Mouse (Mus musculus): ENCODE results near the gene Dhx8. TPM values are rescaled to one million over a fixed set of nuclear protein-coding genes. Genes with fewer than 3 reads are reported as not detected.

Gene Dhx8
- polyA plus RNA-seq, 1 experiment: 37.6 TPM

- TF ChIP-seq EP300 (IDR thresholded peaks at IDR 0.05; ENCODE audit: insufficient read depth, low read depth, low read length) (0 out of 2 replicates have a peak, but pooled peaks have one; percentile 22), CTCF (IDR thresholded peaks at IDR 0.05; ENCODE audit: low read depth, low read length) (no peak)
- Histone ChIP-seq H3K9me3 (replicated peaks; ENCODE audit: control insufficient read depth, insufficient read depth, low read length, poor library complexity, severe bottlenecking) (peaks cover 4% of the 10 kb centered on the region; the same call in 1 of the 2 replicates), H3K27me3 (ENCODE audit: control insufficient read depth, insufficient read depth, low read length, poor library complexity, severe bottlenecking) (no peaks in the 10 kb centered on the region), H3K4me3 (ENCODE audit: low read depth, low read length) (no peak overlapping the region; the same call in 1 of the 2 replicates), H3K9ac (ENCODE audit: low read depth, poor library complexity, severe bottlenecking) (peak overlapping the region; percentile 49), H3K4me1 (ENCODE audit: control insufficient read depth, insufficient read depth, low read length) (peaks cover 8% of the 10 kb centered on the region), H3K27ac (ENCODE audit: insufficient read depth, low read length) (peak overlapping the region; percentile 94), H3K36me3 (ENCODE audit: control insufficient read depth, insufficient read depth, low read length, poor library complexity, severe bottlenecking) (no peaks in the 10 kb centered on the region)
These were observed 35.4 kb upstream of the Dhx8 start for GRCm38 (mm10) chr11:101697156-101697861.

GRCm38 (mm10) chr11:101698114-101698513 is 34.6 kb upstream of the Dhx8 start:
- Histone ChIP-seq H3K36me3 (ENCODE audit: control insufficient read depth, insufficient read depth, low read length, poor library complexity, severe bottlenecking) (no peaks in the 10 kb centered on the region), H3K4me1 (ENCODE audit: control insufficient read depth, insufficient read depth, low read length) (peaks cover 8% of the 10 kb centered on the region), H3K27me3 (ENCODE audit: control insufficient read depth, insufficient read depth, low read length, poor library complexity, severe bottlenecking) (no peaks in the 10 kb centered on the region), H3K9ac (ENCODE audit: low read depth, poor library complexity, severe bottlenecking) (no peak overlapping the region), H3K4me3 (ENCODE audit: low read depth, low read length) (no peak overlapping the region), H3K9me3 (replicated peaks; ENCODE audit: control insufficient read depth, insufficient read depth, low read length, poor library complexity, severe bottlenecking) (peaks cover 4% of the 10 kb centered on the region; the same call in 1 of the 2 replicates), H3K27ac (ENCODE audit: insufficient read depth, low read length) (peak overlapping the region; percentile 94)
- no peak for TF ChIP-seq POLR2A (IDR thresholded peaks at IDR 0.05; ENCODE audit: insufficient read depth, low read length)
- no peak for TF ChIP-seq CTCF (IDR thresholded peaks at IDR 0.05; ENCODE audit: low read depth, low read length)
- no peak for TF ChIP-seq EP300 (IDR thresholded peaks at IDR 0.05; ENCODE audit: insufficient read depth, low read depth, low read length)

GRCm38 (mm10) chr11:101699556-101699955 is 33.2 kb upstream of the Dhx8 start:
- Histone ChIP-seq H3K27me3 (ENCODE audit: control insufficient read depth, insufficient read depth, low read length, poor library complexity, severe bottlenecking) (no peaks in the 10 kb centered on the region), H3K4me1 (ENCODE audit: control insufficient read depth, insufficient read depth, low read length) (peaks cover 8% of the 10 kb centered on the region), H3K4me3 (ENCODE audit: low read depth, low read length) (no peak overlapping the region), H3K9me3 (replicated peaks; ENCODE audit: control insufficient read depth, insufficient read depth, low read length, poor library complexity, severe bottlenecking) (peaks cover 4% of the 10 kb centered on the region; the same call in 1 of the 2 replicates), H3K36me3 (ENCODE audit: control insufficient read depth, insufficient read depth, low read length, poor library complexity, severe bottlenecking) (no peaks in the 10 kb centered on the region), H3K9ac (ENCODE audit: low read depth, poor library complexity, severe bottlenecking) (no peak overlapping the region), H3K27ac (ENCODE audit: insufficient read depth, low read length) (no peak overlapping the region)
- TF ChIP-seq CTCF (IDR thresholded peaks at IDR 0.05; ENCODE audit: low read depth, low read length): no peak

GRCm38 (mm10) chr11:101699991-101700390 is 32.7 kb upstream of the Dhx8 start:
- H3K27me3 ChIP-seq (ENCODE audit: control insufficient read depth, insufficient read depth, low read length, poor library complexity, severe bottlenecking): no peaks in the 10 kb centered on the region
- no peak overlapping the region for H3K27ac ChIP-seq (ENCODE audit: insufficient read depth, low read length)
- peaks cover 8% of the 10 kb centered on the region for H3K4me1 ChIP-seq (ENCODE audit: control insufficient read depth, insufficient read depth, low read length)
- no peak overlapping the region for H3K4me3 ChIP-seq (ENCODE audit: low read depth, low read length)
- H3K36me3 ChIP-seq (ENCODE audit: control insufficient read depth, insufficient read depth, low read length, poor library complexity, severe bottlenecking): no peaks in the 10 kb centered on the region
- TF ChIP-seq POLR2A (IDR thresholded peaks at IDR 0.05; ENCODE audit: insufficient read depth, low read length) (no peak), CTCF (IDR thresholded peaks at IDR 0.05; ENCODE audit: low read depth, low read length) (no peak), EP300 (IDR thresholded peaks at IDR 0.05; ENCODE audit: insufficient read depth, low read depth, low read length) (no peak)
- peaks cover 4% of the 10 kb centered on the region; the same call in 1 of the 2 replicates for H3K9me3 ChIP-seq (replicated peaks; ENCODE audit: control insufficient read depth, insufficient read depth, low read length, poor library complexity, severe bottlenecking)
- H3K9ac ChIP-seq (ENCODE audit: low read depth, poor library complexity, severe bottlenecking): no peak overlapping the region

- H3K27ac ChIP-seq (ENCODE audit: insufficient read depth, low read length): no peak overlapping the region
- H3K27me3 ChIP-seq (ENCODE audit: control insufficient read depth, insufficient read depth, low read length, poor library complexity, severe bottlenecking): no peaks in the 10 kb centered on the region
- no peaks in the 10 kb centered on the region for H3K36me3 ChIP-seq (ENCODE audit: control insufficient read depth, insufficient read depth, low read length, poor library complexity, severe bottlenecking)
- no peak for TF ChIP-seq POLR2A (IDR thresholded peaks at IDR 0.05; ENCODE audit: insufficient read depth, low read length)
- H3K4me3 ChIP-seq (ENCODE audit: low read depth, low read length): no peak overlapping the region
- no peak overlapping the region for H3K9ac ChIP-seq (ENCODE audit: low read depth, poor library complexity, severe bottlenecking)
- H3K9me3 ChIP-seq (replicated peaks; ENCODE audit: control insufficient read depth, insufficient read depth, low read length, poor library complexity, severe bottlenecking): peaks cover 4% of the 10 kb centered on the region; the same call in 1 of the 2 replicates
- H3K4me1 ChIP-seq (ENCODE audit: control insufficient read depth, insufficient read depth, low read length): peaks cover 4% of the 10 kb centered on the region
These were observed 32.3 kb upstream of the Dhx8 start for GRCm38 (mm10) chr11:101700446-101700845.

GRCm38 (mm10) chr11:101704081-101704480 is 28.6 kb upstream of the Dhx8 start:
- H3K4me1 ChIP-seq (ENCODE audit: control insufficient read depth, insufficient read depth, low read length): peaks cover 2% of the 10 kb centered on the region
- H3K4me3 ChIP-seq (ENCODE audit: low read depth, low read length): no peak overlapping the region
- no peak overlapping the region for H3K9ac ChIP-seq (ENCODE audit: low read depth, poor library complexity, severe bottlenecking)
- TF ChIP-seq POLR2A (IDR thresholded peaks at IDR 0.05; ENCODE audit: insufficient read depth, low read length) (no peak), EP300 (IDR thresholded peaks at IDR 0.05; ENCODE audit: insufficient read depth, low read depth, low read length) (no peak), CTCF (IDR thresholded peaks at IDR 0.05; ENCODE audit: low read depth, low read length) (no peak)
- no peak overlapping the region for H3K27ac ChIP-seq (ENCODE audit: insufficient read depth, low read length)
- no peaks in the 10 kb centered on the region for H3K9me3 ChIP-seq (replicated peaks; ENCODE audit: control insufficient read depth, insufficient read depth, low read length, poor library complexity, severe bottlenecking)
- H3K36me3 ChIP-seq (ENCODE audit: control insufficient read depth, insufficient read depth, low read length, poor library complexity, severe bottlenecking): no peaks in the 10 kb centered on the region
- H3K27me3 ChIP-seq (ENCODE audit: control insufficient read depth, insufficient read depth, low read length, poor library complexity, severe bottlenecking): no peaks in the 10 kb centered on the region
